ENCODE assay signal across 18 mouse cellular contexts in the genomic region with DNA sequence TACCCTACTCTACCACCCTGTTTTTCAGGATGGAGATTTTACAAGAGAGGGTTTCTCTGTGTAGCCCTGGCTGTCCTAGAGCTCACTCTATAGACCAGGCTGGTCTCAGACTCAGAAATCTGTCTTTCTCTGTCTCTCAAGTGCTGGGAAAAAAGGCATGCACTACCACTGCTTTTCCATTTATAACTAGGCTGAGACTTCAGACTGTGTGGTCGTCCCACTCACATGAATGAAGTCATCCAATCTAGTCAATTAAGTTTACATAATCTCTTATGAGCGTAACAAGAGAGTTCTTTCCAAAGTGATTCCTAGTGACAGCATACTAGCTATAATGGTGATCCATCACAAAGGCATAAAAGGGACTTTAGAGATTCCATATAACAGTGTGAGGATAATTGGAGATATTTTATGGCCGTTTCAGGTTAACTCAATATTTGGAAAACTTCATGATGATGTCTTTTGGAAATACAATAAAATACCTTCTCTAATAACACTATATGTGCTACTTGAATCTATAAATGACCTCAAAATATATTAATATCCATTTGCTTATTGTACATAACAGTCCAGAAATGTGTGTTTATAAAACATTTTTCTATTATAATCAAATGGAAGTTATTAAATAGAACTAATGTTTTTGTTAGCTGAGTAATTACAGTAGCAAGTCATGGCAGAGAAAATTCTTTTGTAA.
DNase-seq lines count a peak whose midpoint lies in the region; ATAC-seq lines count a peak whose summit lies in the region.
"Had no signal": no experiment of that assay in that cellular context is flagged by ENCODE, and none has a peak within 500 bp of the region (broad histone marks: within the 10 kb centered on the region; RNA-seq: fewer than 3 reads in every experiment).

No protein-coding gene starts in this region.

- peak; percentile 85 for ATAC-seq in frontal cortex, adult (ENCODE audit: low TSS enrichment)
- ATAC-seq: CD4-positive, CD25-positive, alpha-beta regulatory T cell, adult 4 months; forebrain, embryonic 13.5 days; forebrain, embryonic 15.5 days; forebrain, postnatal 0 days had no signal

- DNase-seq in frontal cortex, postnatal 25 days (ENCODE audit: low spot score in 2 of 2): no peak
- DNase-seq in right cerebral cortex, adult 18-20 months: peak; percentile 3
- no peak for DNase-seq in right cerebral cortex, postnatal 25 days
- peak; percentile 11 for DNase-seq in telencephalon, adult 2 months (ENCODE audit: low read depth, low spot score)
- no peak for DNase-seq in adrenal gland, postnatal 10 days
- DNase-seq: adrenal gland, adult 2 months; adrenal gland, postnatal 25 days; B cell, adult 2 months; cerebellum, adult 11-12 months; cerebellum, adult 2 months; cerebellum, adult 9-10 months; cerebellum, postnatal 10 days; cerebellum, postnatal 25 days; forebrain, postnatal 0 days had no signal

Comparison
In these comparisons a context has a peak if more than half of its experiments do, and no peak if none do; other contexts are left out.
1. DNase-seq: peak in right cerebral cortex, adult 18-20 months (single experiment) and telencephalon, adult 2 months (single experiment); none in frontal cortex, postnatal 25 days (0 of 2), right cerebral cortex, postnatal 25 days (single experiment) and adrenal gland, postnatal 10 days (single experiment).